Mouse (Mus musculus) heart, adult 2 months (tissue): ENCODE measurements around the gene Cacnb1. TPM values are rescaled to one million over a fixed set of nuclear protein-coding genes. Genes with fewer than 3 reads are reported as not detected.

Source experiments
- DNase-seq, 2 experiments: peaks; one replicate each; pipeline ENCODE4 v3.0.0; 2021
- H3K27ac ChIP-seq: fragments of 200-600 bp; 2 replicates; pipeline ENCODE4 v1.8.1; 2022
- H3K27me3 ChIP-seq: fragments of 200-500 bp; 2 replicates; pipeline ENCODE4 v1.6.1; 2012; ENCODE audit warnings: mild to moderate bottlenecking, low read length, inconsistent platforms, mixed read lengths; ENCODE audit not compliant: control insufficient read depth, insufficient read depth
- H3K36me3 ChIP-seq: fragments of 200-500 bp; 2 replicates; pipeline ENCODE4 v1.6.1; 2012; ENCODE audit warnings: low read length, inconsistent platforms; ENCODE audit not compliant: control insufficient read depth, insufficient read depth
- H3K4me1 ChIP-seq: fragments of 200-500 bp; 2 replicates; pipeline ENCODE4 v1.6.1; 2011; ENCODE audit warnings: low read length; ENCODE audit not compliant: control insufficient read depth, insufficient read depth
- H3K4me3 ChIP-seq: fragments of 200-600 bp; 2 replicates; pipeline ENCODE4 v1.8.1; 2022
- H3K79me2 ChIP-seq: fragments of 200-500 bp; replicated peaks from 2 replicates; pipeline ENCODE4 v1.6.1; 2012; ENCODE audit warnings: mild to moderate bottlenecking, inconsistent platforms, low read length, moderate library complexity, mixed read lengths; ENCODE audit not compliant: control insufficient read depth, insufficient read depth
- H3K9ac ChIP-seq: fragments of 200-500 bp; 2 replicates; pipeline ENCODE4 v1.6.1; 2012; ENCODE audit warnings: low read depth, mild to moderate bottlenecking, control low read depth, inconsistent platforms, low read length, mixed read lengths
- CTCF ChIP-seq: fragments of 200-600 bp; IDR thresholded peaks from 2 replicates; pipeline ENCODE4 v1.8.1; 2022; ENCODE audit warnings: antibody characterized with exemption, mild to moderate bottlenecking, moderate library complexity
- EP300 ChIP-seq: fragments of 200-500 bp; IDR thresholded peaks from 2 replicates; pipeline ENCODE4 v1.6.1; 2011; ENCODE audit warnings: low read depth, low read length, control low read depth; ENCODE audit not compliant: insufficient read depth
- POLR2A ChIP-seq: fragments of 200-500 bp; IDR thresholded peaks from 2 replicates; pipeline ENCODE4 v1.6.1; 2011; ENCODE audit warnings: mild to moderate bottlenecking, low read depth, low read length, control low read depth; ENCODE audit not compliant: insufficient read depth
- WGBS: fragments of 180-500 bp; shearing (Covaris S2); methylation state at CpG from one replicate; pipeline ENCODE4 v1.1.7; 2018; 5-methylcytosine and 5-hydroxymethylcytosine counted together
- intact Hi-C: fragments of 180-260 bp; cut with DNase I; formaldehyde crosslinking; loops from one replicate; pipeline ENCODE4 v1.15.1; 2025
- polyA plus RNA-seq: library from polyadenylated mRNA; depleted of rRNA; stranded (reverse); fragments of >200 nt; gene quantifications from 2 replicates; pipeline ENCODE4 v1.2.3, GENCODE M21; 2012
- total RNA-seq, 2 experiments: library from RNA; stranded (reverse); gene quantifications; 2 replicates each; pipeline ENCODE4 v1.2.3; 2021

Gene Cacnb1
- total and polyA plus RNA-seq, 3 experiments: 5.9 to 10.5 (median 6.1) TPM

GRCm38 (mm10) chr11:98020710-98021109 lies 2.1 kb downstream of the Cacnb1 start:
- intact Hi-C loops: no loop called here
- Histone ChIP-seq H3K36me3 (no peaks in the 10 kb centered on the region), H3K4me3 (no peak overlapping the region), H3K4me1 (peaks cover 2% of the 10 kb centered on the region; the same call in 1 of the 2 replicates), H3K27ac (no peak overlapping the region), H3K9ac (no peak overlapping the region), H3K79me2 (no peaks in the 10 kb centered on the region), H3K27me3 (no peaks in the 10 kb centered on the region)
- no peak for DNase-seq
- WGBS: 76% methylated on average over 1 of the region's 1 CpGs
- TF ChIP-seq EP300 (no peak), POLR2A (no peak), CTCF (no peak)

DNA sequence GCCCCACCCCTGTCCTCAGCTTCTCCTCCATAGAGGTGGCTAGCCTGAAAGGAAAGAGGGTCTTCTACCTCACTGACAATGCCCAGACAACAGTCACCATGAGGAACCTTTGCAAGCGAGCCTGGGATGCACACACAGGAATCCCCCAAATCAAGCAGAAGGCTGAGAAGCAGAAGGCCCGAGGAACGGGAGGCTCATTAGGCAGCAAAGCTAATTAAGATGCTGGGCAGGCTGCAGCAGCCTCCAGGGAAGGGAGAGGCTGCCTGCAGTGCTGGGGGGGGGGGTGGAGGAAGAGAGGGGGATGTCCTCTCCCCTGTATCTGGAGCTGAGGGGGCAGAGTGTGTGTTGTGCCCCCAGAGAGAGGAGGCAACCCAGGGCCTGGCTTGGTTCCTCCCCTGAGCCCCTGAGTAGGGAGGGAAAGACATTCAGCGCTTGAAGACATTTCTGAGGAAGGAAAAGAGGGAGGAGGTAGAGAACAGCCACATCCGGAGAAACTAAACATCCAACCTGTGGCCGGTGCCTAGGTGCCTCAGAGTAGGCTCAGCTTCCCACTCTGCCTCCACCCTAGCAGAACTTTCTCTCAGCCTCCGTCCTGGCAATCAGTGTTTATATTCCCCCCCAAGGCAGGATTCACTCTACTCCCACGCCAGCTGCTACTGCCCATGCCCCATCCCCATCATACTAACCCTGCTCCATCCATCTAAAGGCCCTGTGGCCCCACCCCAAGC lies 2.8 kb downstream of the Cacnb1 start:
- no peaks in the 10 kb centered on the region for H3K36me3 ChIP-seq
- no peak for DNase-seq
- H3K4me1 ChIP-seq: peaks cover 2% of the 10 kb centered on the region; the same call in 1 of the 2 replicates
- no peak overlapping the region for H3K27ac ChIP-seq
- intact Hi-C loops: no loop called here
- 50% methylated on average over 8 of the region's 8 CpGs for WGBS
- no peaks in the 10 kb centered on the region for H3K79me2 ChIP-seq
- no peak overlapping the region for H3K4me3 ChIP-seq
- H3K27me3 ChIP-seq: no peaks in the 10 kb centered on the region
- no peak overlapping the region for H3K9ac ChIP-seq
- TF ChIP-seq CTCF (no peak), POLR2A (no peak), EP300 (no peak)

DNA sequence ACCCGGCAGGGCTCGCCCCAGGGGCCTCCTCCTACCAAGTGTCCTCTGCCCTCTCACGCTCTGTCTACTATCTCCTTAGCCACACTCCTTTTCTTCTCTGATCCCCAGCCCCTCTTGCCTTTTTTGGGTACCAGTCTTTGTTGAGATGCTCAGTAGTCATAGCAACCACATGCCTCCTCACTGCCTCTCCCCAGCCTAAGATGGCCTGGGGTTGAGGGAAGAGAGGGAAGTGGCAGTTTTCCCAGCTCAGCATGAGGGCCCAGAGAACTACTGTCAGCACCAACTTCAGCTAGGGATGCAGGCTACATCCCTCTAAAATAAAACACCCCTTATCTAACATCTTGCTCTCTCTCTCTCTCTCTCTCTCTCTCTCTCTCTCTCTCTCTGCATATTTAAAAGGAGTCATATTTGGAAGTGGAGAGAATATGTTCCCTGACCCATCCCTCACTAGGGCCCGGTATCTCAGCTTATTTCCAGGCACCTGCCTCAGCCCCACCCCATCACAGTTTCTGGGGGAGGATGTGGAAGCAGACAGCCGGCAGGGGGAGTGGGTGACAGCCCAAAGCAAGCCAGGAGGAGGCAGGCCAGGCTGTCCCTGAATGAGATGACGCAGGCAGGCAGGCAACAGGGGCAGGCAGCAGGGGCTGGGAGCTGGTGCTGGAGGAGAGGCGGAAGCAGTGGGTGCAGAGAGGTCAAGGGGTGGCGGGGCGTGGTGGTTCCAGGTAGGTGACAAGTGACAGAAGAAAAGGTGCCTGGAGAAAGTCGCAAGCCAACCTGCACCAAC lies 3.8 kb downstream of the Cacnb1 start:
- no peak for DNase-seq
- Histone ChIP-seq H3K4me1 (peaks cover 2% of the 10 kb centered on the region; the same call in 1 of the 2 replicates), H3K4me3 (no peak overlapping the region), H3K27ac (no peak overlapping the region), H3K27me3 (no peaks in the 10 kb centered on the region), H3K36me3 (no peaks in the 10 kb centered on the region), H3K9ac (no peak overlapping the region), H3K79me2 (no peaks in the 10 kb centered on the region)
- WGBS: 61% methylated on average over 10 of the region's 10 CpGs
- intact Hi-C loops: no loop called here
- TF ChIP-seq CTCF (peak; percentile 33), EP300 (no peak), POLR2A (no peak)

DNA sequence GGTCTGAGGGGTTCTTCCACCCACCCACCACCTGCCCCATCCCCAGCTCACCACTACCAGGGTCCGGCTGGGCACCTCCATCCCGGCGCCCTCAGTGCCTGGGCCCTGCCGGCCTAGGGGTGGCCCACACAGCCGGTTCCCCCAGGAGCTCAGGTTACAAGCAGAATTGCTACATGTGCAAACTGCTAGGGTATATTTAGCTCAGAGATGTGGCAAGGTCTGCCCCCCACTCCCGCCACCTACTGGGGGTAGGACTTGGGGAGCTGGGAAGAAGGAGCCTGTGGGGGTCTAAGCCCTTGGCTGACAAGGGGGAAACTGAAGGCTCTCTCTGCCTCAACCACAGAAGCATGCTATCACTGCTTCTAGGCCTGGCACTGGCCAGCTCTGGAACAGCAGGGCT lies 4.6 kb downstream of the Cacnb1 start:
- no peaks in the 10 kb centered on the region for H3K36me3 ChIP-seq
- peak; percentile 32 for TF ChIP-seq CTCF
- no peak for TF ChIP-seq POLR2A
- H3K27ac ChIP-seq: no peak overlapping the region
- intact Hi-C loops: no loop called here
- H3K27me3 ChIP-seq: no peaks in the 10 kb centered on the region
- 76% methylated on average over 6 of the region's 6 CpGs for WGBS
- H3K79me2 ChIP-seq: no peaks in the 10 kb centered on the region
- no peak overlapping the region for H3K9ac ChIP-seq
- peaks cover 2% of the 10 kb centered on the region; the same call in 1 of the 2 replicates for H3K4me1 ChIP-seq
- no peak overlapping the region for H3K4me3 ChIP-seq
- no peak for DNase-seq

- no peak overlapping the region for H3K4me3 ChIP-seq
- intact Hi-C loops: no loop called here
- WGBS: 82% methylated on average over 4 of the region's 4 CpGs
- TF ChIP-seq EP300: no peak
- no peak for TF ChIP-seq POLR2A
- TF ChIP-seq CTCF: no peak
- H3K4me1 ChIP-seq: peaks cover 2% of the 10 kb centered on the region; the same call in 1 of the 2 replicates
- H3K9ac ChIP-seq: no peak overlapping the region
- DNase-seq: no peak
- H3K27ac ChIP-seq: no peak overlapping the region
- no peaks in the 10 kb centered on the region for H3K27me3 ChIP-seq
- H3K36me3 ChIP-seq: no peaks in the 10 kb centered on the region
- no peaks in the 10 kb centered on the region for H3K79me2 ChIP-seq
Observed at GRCm38 (mm10) chr11:98016824-98017223, 6.0 kb downstream of the Cacnb1 start.

DNA sequence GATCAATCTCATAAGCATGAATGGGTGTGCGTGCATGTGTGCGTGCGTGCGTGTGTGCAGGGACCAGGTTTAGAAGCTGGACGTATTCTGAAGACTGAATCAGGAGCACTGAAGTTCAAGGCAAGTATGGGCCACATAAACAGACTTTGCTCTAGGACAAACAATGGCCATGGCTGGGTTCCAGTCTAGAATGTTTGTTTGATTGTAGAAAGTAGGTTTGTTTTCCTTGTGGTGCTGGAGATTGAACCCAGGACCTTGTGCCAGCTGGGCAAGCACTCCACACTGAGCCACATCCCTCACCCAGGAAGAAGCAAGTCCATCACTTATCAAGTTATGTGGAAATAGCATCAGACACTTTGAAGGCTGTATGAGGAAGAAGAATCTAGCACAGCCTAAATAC lies 6.7 kb downstream of the Cacnb1 start:
- Histone ChIP-seq H3K36me3 (no peaks in the 10 kb centered on the region), H3K27ac (no peak overlapping the region), H3K79me2 (no peaks in the 10 kb centered on the region), H3K27me3 (no peaks in the 10 kb centered on the region), H3K9ac (no peak overlapping the region), H3K4me1 (no peaks in the 10 kb centered on the region), H3K4me3 (no peak overlapping the region)
- DNase-seq: no peak
- intact Hi-C loops: no loop called here
- TF ChIP-seq POLR2A: no peak
- no peak for TF ChIP-seq EP300
- TF ChIP-seq CTCF: no peak
- WGBS: 92% methylated on average over 5 of the region's 5 CpGs
